Mouse (Mus musculus) CH12.LX (cell line): ENCODE measurements around the gene Rps25. TPM values are rescaled to one million over a fixed set of nuclear protein-coding genes. Genes with fewer than 3 reads are reported as not detected.
"Not testable (repeated sequence)": the region's sequence is repeated elsewhere in the genome, so short reads cannot be mapped to it uniquely, and the experiment has no call there.

Experiments
- DNase-seq: peaks from one replicate; pipeline ENCODE4 v3.0.0-alpha.2; 2013; ENCODE audit errors: extremely low read depth
- H3K27ac ChIP-seq: 2 replicates; pipeline ENCODE4 v1.5.1; 2012; ENCODE audit warnings: low read depth, mild to moderate bottlenecking, control low read depth, moderate library complexity; ENCODE audit not compliant: insufficient read depth
- H3K27me3 ChIP-seq: replicated peaks from 2 replicates; pipeline ENCODE3; 2012; ENCODE audit warnings: inconsistent platforms
- H3K36me3 ChIP-seq, 2 experiments: replicated peaks in 1 of 2; 2 replicates each; pipeline versions ENCODE3 to v1.6.1; 2012; ENCODE audit warnings: inconsistent platforms in 1 of 2, low read length in 1 of 2, mild to moderate bottlenecking in 1 of 2, mixed read lengths in 1 of 2, moderate library complexity in 1 of 2; ENCODE audit not compliant: control insufficient read depth in 1 of 2, insufficient read depth in 1 of 2
- H3K4me1 ChIP-seq, 2 experiments: 2 replicates each; pipeline ENCODE4 v1.6.1; 2012; ENCODE audit warnings: inconsistent platforms in 1 of 2, moderate library complexity in 1 of 2; ENCODE audit not compliant: insufficient read depth in 2 of 2, control insufficient read depth in 1 of 2
- H3K4me2 ChIP-seq: 2 replicates; pipeline ENCODE4 v1.6.1; 2012; ENCODE audit warnings: low read depth, mild to moderate bottlenecking, control low read depth; ENCODE audit not compliant: poor library complexity, insufficient read depth, severe bottlenecking
- H3K4me3 ChIP-seq, 3 experiments: fragments of 150-350 bp in 1 of 3; sonication (generic) in 1 of 3; replicated peaks in 1 of 3; 2 replicates each; pipeline versions ENCODE3 to v1.5.1; 2011 to 2012; ENCODE audit warnings: low read depth in 2 of 3, low read length in 2 of 3, mild to moderate bottlenecking in 2 of 3, moderate library complexity in 2 of 3, control low read depth in 1 of 3, improper control_type of control experiment in 1 of 3, inconsistent platforms in 1 of 3, mixed read lengths in 1 of 3; ENCODE audit not compliant: poor library complexity in 1 of 3
- H3K79me2 ChIP-seq: replicated peaks from 2 replicates; pipeline ENCODE4 v1.6.1; 2012; ENCODE audit warnings: mild to moderate bottlenecking, moderate library complexity; ENCODE audit not compliant: control insufficient read depth, poor library complexity, insufficient read depth, severe bottlenecking; ENCODE audit errors: extremely low read depth
- H3K9ac ChIP-seq: 2 replicates; pipeline ENCODE4 v1.6.1; 2012; ENCODE audit warnings: low read depth, mild to moderate bottlenecking, control low read depth, moderate library complexity; ENCODE audit not compliant: insufficient read depth
- H3K9me3 ChIP-seq: replicated peaks from 2 replicates; pipeline ENCODE3; 2012; ENCODE audit warnings: low read length, inconsistent platforms, mixed read lengths
- CHD1 ChIP-seq: IDR thresholded peaks from 2 replicates; pipeline ENCODE4 v1.6.1; 2012; ENCODE audit warnings: low read depth, low read length, improper control_type of control experiment, inconsistent platforms
- CHD2 ChIP-seq: IDR thresholded peaks from 2 replicates; pipeline ENCODE4 v1.6.1; 2011; ENCODE audit warnings: low read length, improper control_type of control experiment
- GABPA ChIP-seq: IDR thresholded peaks from 2 replicates; pipeline ENCODE4 v1.6.1; 2012; ENCODE audit warnings: low read depth, low read length, improper control_type of control experiment, inconsistent platforms; ENCODE audit not compliant: insufficient replicate concordance
- HCFC1 ChIP-seq: IDR thresholded peaks from 2 replicates; pipeline ENCODE4 v1.6.1; 2012; ENCODE audit warnings: low read depth, mild to moderate bottlenecking, inconsistent platforms, low read length, improper control_type of control experiment
- KAT2A ChIP-seq: IDR thresholded peaks from 2 replicates; pipeline ENCODE4 v1.6.1; 2012; ENCODE audit warnings: low read length, improper control_type of control experiment, inconsistent platforms; ENCODE audit not compliant: insufficient replicate concordance
- MAFK ChIP-seq: IDR thresholded peaks from 2 replicates; pipeline ENCODE4 v1.6.1; 2011; ENCODE audit warnings: low read length, improper control_type of control experiment; ENCODE audit not compliant: insufficient replicate concordance
- MAX ChIP-seq: IDR thresholded peaks from 2 replicates; pipeline ENCODE4 v1.6.1; 2011; ENCODE audit warnings: low read length, improper control_type of control experiment
- MXI1 ChIP-seq: IDR thresholded peaks from 2 replicates; pipeline ENCODE4 v1.6.1; 2011; ENCODE audit warnings: mild to moderate bottlenecking, low read depth, low read length, improper control_type of control experiment
- MYC ChIP-seq: IDR thresholded peaks from 2 replicates; pipeline ENCODE4 v1.6.1; 2011; ENCODE audit warnings: low read depth, mild to moderate bottlenecking, improper control_type of control experiment, low read length
- POLR2A ChIP-seq: IDR thresholded peaks from 2 replicates; pipeline ENCODE4 v1.6.1; 2011; ENCODE audit warnings: low read depth, mild to moderate bottlenecking, improper control_type of control experiment, low read length
- RCOR1 ChIP-seq: conservative IDR thresholded peaks from 2 replicates; pipeline ENCODE4 v1.6.1; 2012; ENCODE audit warnings: low read depth, mild to moderate bottlenecking, inconsistent platforms, low read length, improper control_type of control experiment
- SIN3A ChIP-seq: IDR thresholded peaks from 2 replicates; pipeline ENCODE4 v1.6.1; 2012; ENCODE audit warnings: low read length, improper control_type of control experiment, inconsistent platforms
- TBP ChIP-seq: conservative IDR thresholded peaks from 2 replicates; pipeline ENCODE4 v1.6.1; 2011; ENCODE audit warnings: low read depth, low read length, improper control_type of control experiment
- TCF12 ChIP-seq: IDR thresholded peaks from 2 replicates; pipeline ENCODE4 v1.6.1; 2014; ENCODE audit warnings: low read depth, mild to moderate bottlenecking, inconsistent platforms, low read length, improper control_type of control experiment
- ZNF384 ChIP-seq: IDR thresholded peaks from 2 replicates; pipeline ENCODE4 v1.6.1; 2012; ENCODE audit warnings: low read depth, low read length, improper control_type of control experiment, inconsistent platforms
- dilution Hi-C: fragments of 300-500 bp; cut with MboI; formaldehyde crosslinking; loops from 2 replicates; pipeline ENCODE4 v1.14.3; 2020; ENCODE audit warnings: low sequenced_read_pairs; ENCODE audit not compliant: extremely low pct_unique_long_range_greater_than_20kb, extremely low pct_ligation_motif_present
- in situ Hi-C: fragments of 300-500 bp; cut with MboI; formaldehyde crosslinking; loops from 3 replicates; pipeline ENCODE4 v1.14.3; 2019; ENCODE audit warnings: low sequenced_read_pairs, low pct_ligation_motif_present, low pct_unique_long_range_greater_than_20kb, mixed read lengths
- polyA plus RNA-seq: library from polyadenylated mRNA; unstranded; fragments of >175 nt; gene quantifications from 2 replicates; pipeline ENCODE4 v1.2.1, GENCODE M21; 2012; ENCODE audit warnings: low read depth; ENCODE audit not compliant: insufficient read length
- total RNA-seq, 2 experiments: library from RNA; depleted of rRNA; stranded (reverse); fragments of 300-350 nt in 1 of 2; fragments of >200 nt in 1 of 2; gene quantifications; 2 replicates each; pipeline ENCODE4 v1.2.3; 2012 to 2014

Rps25 gene
- total and polyA plus RNA-seq, 3 experiments = 2,535 to 3,378 (median 3,250) TPM

- H3K79me2 ChIP-seq = not testable (repeated sequence)
- TF ChIP-seq ZNF384 (0 out of 2 replicates have a peak, but pooled peaks have one; percentile 68), MAFK (0 out of 2 replicates have a peak, but pooled peaks have one; percentile 66)
- TF ChIP-seq, all 38 proteins: peak for 2; not testable (repeated sequence) for 36
- H3K27me3 ChIP-seq, H3K27ac ChIP-seq, H3K9me3 ChIP-seq, in situ Hi-C loops, H3K9ac ChIP-seq, dilution Hi-C loops, DNase-seq: not testable (repeated sequence)
- Histone ChIP-seq H3K36me3 (peaks cover 8 to 36% of the 10 kb centered on the region in 2 experiments), H3K4me3 (peak overlapping the region in 1 of 3 experiments; percentile 66), H3K4me2 (peak overlapping the region; percentile 34; the same call in 1 of the 2 replicates), H3K4me1 (peaks cover 4 to 41% of the 10 kb centered on the region in 2 experiments; a peak in 3 of 4 replicates)
These were observed 12.8 kb downstream of the Rps25 start for GRCm38 (mm10) chr9:44419730-44420129.

GRCm38 (mm10) chr9:44420280-44420898 is 13.4 kb downstream of the Rps25 start:
- dilution Hi-C loops = no loop called here
- Histone ChIP-seq H3K4me2 (peak overlapping the region; percentile 42), H3K36me3 (peaks cover 5 to 40% of the 10 kb centered on the region in 2 experiments), H3K79me2 (no peaks in the 10 kb centered on the region; the same call in 1 of the 2 replicates), H3K27me3 (no peaks in the 10 kb centered on the region), H3K4me1 (peaks cover 4 to 41% of the 10 kb centered on the region in 2 experiments; a peak in 3 of 4 replicates), H3K9ac (peak overlapping the region; percentile 9; the same call in 1 of the 2 replicates), H3K9me3 (no peaks in the 10 kb centered on the region), H3K27ac (no peak overlapping the region), H3K4me3 (peak overlapping the region in 2 of 3 experiments; percentile 35 to 66)
- peak; percentile 96 for DNase-seq
- TF ChIP-seq SIN3A (peak; percentile 43), CHD2 (no peak), MXI1 (peak; percentile 81; the same call in 1 of the 2 replicates), KAT2A (0 out of 2 replicates have a peak, but pooled peaks have one; percentile 55), TBP (peak; percentile 47; the same call in 1 of the 2 replicates), RCOR1 (0 out of 2 replicates have a peak, but pooled peaks have one; percentile 52), GABPA (no peak), CHD1 (no peak), HCFC1 (peak; percentile 11; the same call in 1 of the 2 replicates), MYC (peak; percentile 97), MAX (peak; percentile 95), TCF12 (peak; percentile 48), POLR2A (peak; percentile 73)
- in situ Hi-C loops = no loop called here
